Mouse (Mus musculus): Measurements from ENCODE around the gene Cd200r2.

DNA sequence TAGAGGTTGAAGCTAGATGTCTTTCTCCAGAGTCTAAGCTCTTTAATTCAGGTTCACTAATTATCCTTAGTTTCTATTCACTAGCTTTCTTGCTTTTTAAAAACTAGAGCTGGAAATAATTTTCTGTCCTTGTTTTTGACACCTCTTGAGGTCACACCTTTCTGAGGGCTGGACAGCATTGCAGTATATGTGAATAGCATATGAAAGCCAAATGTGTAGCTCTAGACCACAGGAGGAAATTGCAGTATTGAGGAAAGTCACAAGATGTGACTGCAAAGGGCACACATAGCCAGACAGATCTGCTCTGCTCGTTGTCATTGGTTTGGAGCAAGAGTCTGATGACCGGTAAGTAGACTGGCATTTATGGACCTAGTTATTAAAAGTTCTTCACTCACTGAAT lies at the start of gene Cd200r2:
- no peak for TF ChIP-seq GATA1 (IDR thresholded peaks at IDR 0.05; ENCODE audit: borderline replicate concordance, low read length)
- no peak for TF ChIP-seq CTCF (IDR thresholded peaks at IDR 0.05; ENCODE audit: low read depth, low read length)
- TF ChIP-seq TAL1 (conservative IDR thresholded peaks at IDR 0.05; ENCODE audit: low read depth, low read length): no peak
- no peak for TF ChIP-seq POLR2AphosphoS5 (IDR thresholded peaks at IDR 0.05; ENCODE audit: insufficient replicate concordance, low read depth, low read length)
- no peak for TF ChIP-seq GATA2 (IDR thresholded peaks at IDR 0.05; ENCODE audit: borderline replicate concordance, low read depth, low read length)

All from G1E (cell line).